Mouse (Mus musculus) right cerebral cortex, postnatal 25 days (tissue): ENCODE results near the gene Gm11541.

Source experiments
- DNase-seq: peaks from one replicate; pipeline ENCODE4 v3.0.0; 2022

Gene Gm11541

GRCm38 (mm10) chr11:94704472-94704871 lies at the start of gene Gm11541:
Gene Gm11541, minus strand, starts transcription at chr11:94704499.
- no peak for DNase-seq

DNA sequence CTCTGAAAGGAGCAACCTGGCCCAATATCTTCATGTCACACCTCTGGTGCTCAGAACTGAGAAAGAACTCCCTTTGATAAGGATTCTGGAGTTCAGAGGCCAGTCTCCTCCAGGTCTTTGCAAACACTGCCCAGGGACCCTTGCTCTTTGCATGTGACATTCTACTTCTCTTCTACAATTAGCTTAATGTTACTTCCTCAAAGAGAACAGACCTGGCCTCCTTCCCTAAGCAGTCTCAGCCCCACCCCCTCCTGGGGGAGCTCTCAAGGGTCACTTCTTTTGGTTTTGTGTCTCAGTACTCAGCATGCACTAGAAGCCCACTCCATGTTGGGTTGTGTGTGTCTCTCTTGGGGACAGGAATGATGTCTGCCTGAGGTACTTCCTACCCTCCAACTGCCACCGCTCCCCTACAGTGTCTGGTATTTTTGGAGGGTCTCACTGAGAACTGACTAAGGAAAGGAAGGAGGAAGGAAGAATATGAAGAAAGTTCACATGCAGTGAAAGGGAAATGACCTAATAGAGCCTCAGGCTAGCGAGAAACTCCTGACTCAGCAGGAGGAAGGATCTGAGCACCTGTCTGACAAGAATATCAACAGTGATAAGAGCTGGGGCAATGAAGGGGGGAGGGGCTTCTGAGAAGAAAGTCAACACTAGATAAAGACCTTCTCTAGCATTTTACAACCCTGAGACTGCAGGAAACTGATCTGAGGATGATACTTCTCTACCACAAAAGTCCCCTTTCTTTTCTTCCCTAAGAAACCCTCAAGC lies 48.8 kb upstream of the Gm11541 start:
- no peak for DNase-seq

DNA sequence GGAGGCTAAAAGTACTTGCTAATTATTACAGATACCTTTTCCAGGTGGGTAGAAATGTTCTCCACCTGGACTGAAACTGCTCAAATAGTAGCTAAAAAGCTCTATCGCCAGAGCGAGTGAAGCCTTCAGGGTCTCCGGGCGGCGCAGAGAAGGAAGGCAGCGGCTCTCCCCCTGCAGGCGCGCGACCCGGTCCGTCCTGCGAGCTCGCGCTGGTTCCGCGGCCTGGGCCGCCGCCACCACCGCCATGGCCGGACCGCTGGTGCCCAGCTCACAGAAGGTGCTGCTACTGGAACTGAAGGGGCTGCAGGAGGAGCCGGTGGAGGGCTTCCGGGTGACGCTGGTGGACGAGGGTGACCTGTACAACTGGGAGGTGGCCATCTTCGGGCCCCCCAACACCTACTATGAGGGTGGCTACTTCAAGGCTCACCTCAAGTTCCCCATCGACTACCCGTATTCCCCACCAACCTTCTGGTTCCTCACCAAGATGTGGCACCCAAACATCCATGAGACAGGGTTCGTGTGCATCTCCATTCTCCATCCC lies 37.5 kb upstream of the Gm11541 start, which contains the start of gene Cdc34b:
TSS of gene Cdc34b (plus strand) at position 51 of the 541 bp plus-strand sequence.
- DNase-seq, result no peak

DNA sequence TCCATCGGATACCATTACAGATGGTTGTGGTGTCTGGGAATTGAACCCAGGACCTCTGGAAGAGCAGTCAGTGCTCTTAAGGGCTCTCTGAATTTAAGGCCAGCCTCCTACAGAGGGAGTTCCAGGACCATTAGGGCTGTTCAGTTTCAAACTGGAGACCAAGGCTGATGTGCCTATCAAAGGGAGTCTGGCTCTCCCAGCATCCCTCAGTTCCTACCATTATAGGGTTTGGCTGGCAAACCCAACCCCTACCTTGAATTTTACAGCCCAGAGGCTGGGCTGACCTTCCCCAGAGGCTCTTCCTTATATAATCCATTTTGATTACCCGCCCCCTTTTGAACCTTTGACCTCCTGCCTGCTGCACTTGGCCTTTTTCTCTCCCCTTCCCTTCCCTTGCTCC lies 31.4 kb upstream of the Gm11541 start:
- DNase-seq, result no peak

DNA sequence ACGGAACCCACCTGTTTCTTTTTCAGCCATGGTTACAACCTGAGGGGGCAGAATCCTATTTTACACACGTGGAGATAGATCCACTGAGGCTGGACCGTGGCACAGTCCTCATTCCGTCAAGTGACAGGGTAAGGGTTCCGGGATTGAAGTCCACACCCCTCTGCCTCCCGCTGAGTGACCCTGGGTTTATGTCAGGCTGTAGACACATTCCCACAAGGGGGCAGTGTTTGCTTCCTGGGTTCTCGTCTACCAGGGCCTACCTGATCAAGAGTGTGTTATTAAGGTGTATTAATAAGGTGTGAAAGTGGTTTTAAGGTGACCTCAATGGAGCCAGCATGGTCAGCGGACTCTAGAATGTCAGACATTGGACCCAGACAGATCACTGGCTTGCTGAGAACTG lies 28.5 kb upstream of the Gm11541 start:
- DNase-seq, result no peak

DNA sequence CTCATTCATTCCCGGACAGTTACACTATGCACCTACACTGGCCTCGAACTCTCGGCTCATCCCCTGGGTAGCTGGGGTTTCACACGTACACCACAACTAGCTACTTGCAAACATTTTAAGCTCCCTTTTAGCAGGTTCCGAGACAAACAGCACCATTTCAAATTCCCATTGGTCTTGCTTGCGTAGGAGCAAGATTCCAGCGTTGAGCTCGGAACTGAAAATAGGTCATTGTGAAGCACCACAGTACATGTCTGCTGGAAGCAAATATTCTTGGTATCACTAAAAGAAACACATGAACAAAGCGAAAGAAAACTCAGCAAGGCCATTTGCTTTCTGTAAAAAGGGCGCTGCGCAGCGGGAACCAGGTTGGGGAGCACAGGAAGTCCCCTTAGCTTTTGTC lies 26.9 kb upstream of the Gm11541 start:
- DNase-seq, result no peak

DNA sequence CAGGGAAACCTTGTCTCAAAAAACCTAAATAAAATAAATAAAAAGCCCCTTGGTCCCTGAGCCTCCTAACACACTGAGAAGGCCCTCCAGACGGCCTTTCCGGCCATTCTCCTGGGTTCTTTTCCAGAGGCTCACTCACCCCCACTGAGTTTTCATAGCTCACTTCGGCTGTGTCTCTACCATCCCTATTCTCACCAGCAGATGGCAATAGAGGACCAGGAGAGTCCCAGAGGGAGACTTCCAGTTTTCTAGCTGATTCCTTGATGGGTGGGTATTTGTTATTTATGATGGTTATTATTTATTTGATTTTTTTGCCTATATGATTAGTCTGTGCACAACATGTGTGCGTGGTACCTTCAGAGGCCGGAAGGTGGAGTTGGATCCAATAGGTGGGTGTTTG lies 26.0 kb upstream of the Gm11541 start:
- peak; percentile 50 for DNase-seq

DNA sequence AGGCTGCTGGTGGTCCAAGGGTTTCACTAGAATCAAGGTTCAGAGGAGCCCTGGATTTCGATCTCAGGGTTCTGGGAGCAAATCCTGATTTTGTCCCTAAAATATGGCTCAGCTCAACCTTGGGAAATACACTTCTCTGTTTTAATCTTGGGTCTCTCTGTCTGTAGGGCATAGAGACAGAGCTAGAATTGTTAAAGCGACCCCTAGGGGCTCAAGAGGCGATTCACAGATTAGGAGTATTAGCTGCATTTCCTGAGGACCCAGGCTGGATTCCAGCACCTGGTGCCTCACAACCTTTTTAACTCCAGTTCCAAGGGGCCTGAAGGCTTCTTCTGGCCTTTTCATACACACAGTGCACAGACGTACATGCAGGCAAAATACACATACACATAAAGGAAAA lies 25.3 kb upstream of the Gm11541 start:
- DNase-seq, result no peak

DNA sequence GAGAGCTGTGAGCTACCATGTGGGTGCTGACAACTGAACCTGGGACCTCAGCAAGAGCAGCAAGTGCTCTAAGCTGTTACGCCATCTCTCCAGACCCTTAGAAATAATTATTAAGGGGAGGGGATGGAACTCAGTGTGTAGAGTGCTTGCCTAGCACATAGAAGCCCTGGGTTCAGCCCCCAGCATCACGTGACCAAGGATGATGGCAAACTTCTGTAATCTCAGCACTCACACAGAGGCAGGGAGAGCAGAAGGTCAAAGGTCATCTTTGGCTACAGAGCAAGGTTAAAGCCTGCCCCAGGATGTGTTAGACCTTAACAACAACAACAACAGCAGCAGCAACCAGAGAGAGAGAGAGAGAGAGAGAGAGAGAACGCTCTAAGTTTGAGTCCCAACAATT lies 24.2 kb upstream of the Gm11541 start:
- DNase-seq, result no peak

DNA sequence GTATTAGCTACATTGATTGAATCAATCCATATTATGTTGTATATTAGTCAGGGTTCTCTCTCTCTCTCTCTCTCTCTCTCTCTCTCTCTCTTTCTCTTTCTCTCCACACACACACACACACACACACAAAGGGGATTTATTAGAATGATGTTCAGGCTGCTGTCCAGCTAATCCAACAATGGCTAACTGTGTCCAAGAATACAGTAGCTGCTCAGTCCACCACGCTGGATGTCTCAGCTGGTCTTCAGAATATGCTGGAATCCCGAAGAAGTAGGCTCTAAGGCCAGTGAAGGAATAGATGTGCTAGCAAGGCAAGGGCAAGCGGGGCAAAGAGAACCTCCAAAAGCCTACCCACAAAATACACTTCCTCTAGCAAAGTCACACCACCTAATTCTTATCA lies 23.0 kb upstream of the Gm11541 start:
- no peak for DNase-seq

- no peak for DNase-seq
These were observed 14.9 kb upstream of the Gm11541 start for GRCm38 (mm10) chr11:94719216-94719615.

DNA sequence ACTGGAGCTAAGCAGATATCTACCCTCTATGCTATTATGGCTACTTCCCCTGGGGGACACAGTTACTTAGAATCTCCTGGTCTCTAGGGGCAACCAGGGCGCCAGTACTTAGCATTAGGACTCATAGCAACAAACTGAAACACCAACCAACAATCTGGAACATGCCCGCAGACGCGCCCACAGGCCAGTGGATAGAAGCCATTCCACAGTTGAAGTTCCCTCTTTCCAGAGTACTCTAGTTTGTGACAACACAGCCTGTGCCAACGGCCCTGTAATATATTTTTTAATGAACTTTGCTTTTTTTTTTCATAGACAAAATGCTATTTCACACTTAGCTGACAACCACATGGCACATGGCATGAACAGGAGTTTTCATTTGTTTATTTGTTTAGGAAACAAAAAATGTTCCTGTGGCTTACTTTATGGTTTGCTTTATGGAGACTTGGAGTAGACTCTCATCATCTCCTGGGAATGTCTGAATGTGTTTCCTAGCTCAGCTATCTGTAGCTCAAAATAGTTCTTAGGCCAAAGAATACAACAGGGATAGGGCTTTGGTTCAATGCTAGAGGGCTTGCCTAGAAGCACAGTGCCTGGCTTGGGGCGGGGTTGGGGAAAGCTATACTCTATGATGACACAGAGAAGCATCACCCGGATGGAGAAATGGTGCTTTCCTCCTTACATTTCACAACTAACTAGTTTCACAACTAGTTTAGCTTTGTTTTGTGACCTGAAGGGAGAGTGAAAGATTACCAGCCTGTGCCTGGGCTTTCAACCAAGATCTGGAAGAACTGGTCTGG lies 14.0 kb upstream of the Gm11541 start:
- DNase-seq, result no peak

- no peak for DNase-seq
These were observed 12.9 kb upstream of the Gm11541 start for GRCm38 (mm10) chr11:94717239-94717638.

GRCm38 (mm10) chr11:94716754-94717153 lies 12.5 kb upstream of the Gm11541 start:
- no peak for DNase-seq

- DNase-seq, result peak; percentile 20
These were observed 11.3 kb upstream of the Gm11541 start for GRCm38 (mm10) chr11:94715622-94716021.

- no peak for DNase-seq
These were observed 9.1 kb upstream of the Gm11541 start for GRCm38 (mm10) chr11:94713246-94713860.

DNA sequence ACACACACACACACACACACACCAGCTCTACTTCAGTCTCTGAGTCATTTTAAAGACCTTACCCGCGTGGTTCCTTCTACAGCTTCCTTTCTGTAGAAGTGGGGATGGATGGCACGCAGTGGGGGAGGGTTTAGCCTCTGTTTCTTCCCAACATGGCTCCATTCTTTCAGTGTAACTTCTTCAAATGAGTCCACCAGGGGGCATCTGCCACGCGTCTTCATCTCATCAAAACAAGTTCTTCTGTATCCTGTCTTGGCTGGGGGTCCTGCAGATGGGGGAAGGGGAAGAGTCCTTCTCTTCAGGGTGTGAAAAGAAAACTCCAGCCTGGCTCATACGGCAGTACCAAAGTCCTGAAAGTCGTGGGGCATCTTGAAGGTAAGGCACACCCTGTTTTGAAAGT lies 279 bp downstream of the Gm11541 start:
- DNase-seq, result no peak

GRCm38 (mm10) chr11:94702216-94702610 lies 2.1 kb downstream of the Gm11541 start:
- no peak for DNase-seq

DNA sequence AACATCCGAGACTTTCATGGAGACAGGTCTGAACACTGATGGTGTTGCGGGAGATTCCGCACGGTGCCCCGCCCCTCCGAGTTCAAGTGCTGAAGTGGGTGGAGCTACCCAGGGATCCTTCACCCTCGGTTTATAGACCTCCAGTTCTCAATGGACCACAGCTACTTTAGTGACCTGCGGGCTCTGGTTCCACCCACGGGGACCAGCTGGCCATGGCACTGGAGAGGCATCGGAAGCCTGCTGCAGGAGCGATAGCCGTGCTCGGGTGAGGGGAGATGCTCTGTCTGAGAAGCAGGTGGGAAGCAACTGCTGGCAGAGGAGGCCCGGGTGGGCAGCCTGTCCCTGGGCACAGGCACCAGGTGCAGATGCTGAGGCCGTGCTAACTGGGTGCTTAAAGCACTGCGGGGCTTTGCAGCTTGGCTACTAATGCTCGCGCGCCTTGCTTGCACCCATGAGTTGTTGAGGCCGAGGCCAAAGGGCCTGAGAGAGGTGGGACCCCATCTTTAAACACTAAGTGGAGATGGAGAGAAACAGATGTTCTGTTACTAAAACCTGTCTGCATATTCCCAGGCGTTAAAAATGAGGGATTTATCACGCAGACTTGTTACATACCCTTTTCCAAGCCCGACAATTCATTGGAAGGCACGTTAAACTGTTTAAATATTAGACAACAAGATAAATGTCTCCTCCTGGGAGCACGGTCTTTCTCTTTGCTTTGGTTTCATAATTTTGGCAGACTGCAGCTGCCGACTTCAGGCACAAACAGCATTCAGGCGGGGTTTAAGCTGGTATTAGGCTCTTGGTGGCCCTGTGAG lies 2.7 kb downstream of the Gm11541 start:
- DNase-seq, result no peak

DNA sequence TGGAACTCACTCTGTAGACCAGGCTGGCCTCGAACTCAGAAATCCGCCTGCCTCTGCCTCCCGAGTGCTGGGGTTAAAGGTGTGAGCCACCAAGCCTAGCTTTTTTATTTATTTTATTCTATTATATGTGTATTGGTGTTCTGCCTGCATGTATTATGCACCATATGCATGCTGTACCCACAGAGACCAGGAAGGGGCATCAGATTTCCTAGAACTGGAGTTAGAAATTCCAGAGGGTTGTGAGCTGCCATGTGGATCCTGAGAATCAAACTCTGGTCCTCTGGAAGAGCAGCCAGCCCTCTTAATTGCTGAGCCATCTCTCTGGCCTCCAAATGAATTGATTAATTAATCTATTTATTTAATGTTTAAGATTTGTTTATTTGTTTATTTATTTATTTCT lies 4.9 kb downstream of the Gm11541 start:
- no peak for DNase-seq

GRCm38 (mm10) chr11:94697703-94698464 lies 6.4 kb downstream of the Gm11541 start:
- no peak for DNase-seq

- no peak for DNase-seq
These were observed 7.2 kb downstream of the Gm11541 start for GRCm38 (mm10) chr11:94697140-94697539.
